Mouse (Mus musculus): ENCODE results near the gene Crb2. TPM values are rescaled to one million over a fixed set of nuclear protein-coding genes. Genes with fewer than 3 reads are reported as not detected.

Gene Crb2
- polyA plus RNA-seq, 1 experiment from 2014 or later: not detected

GRCm38 (mm10) chr2:37802610-37803212 is 26.7 kb downstream of the Crb2 start:
- H3K36me3 ChIP-seq (ENCODE audit: inconsistent target): peaks cover 69% of the 10 kb centered on the region
- H3K4me3 ChIP-seq (ENCODE audit: inconsistent target): no peak overlapping the region
- no peak overlapping the region for H3K27ac ChIP-seq
- H3K79me2 ChIP-seq (ENCODE audit: inconsistent target): no peaks in the 10 kb centered on the region
- whole genome bisulfite sequencing (ENCODE audit: missing documents): 54% methylated on average over 4 of the region's 4 CpGs

- 100% methylated on average over 2 of the region's 2 CpGs for WGBS (ENCODE audit: missing documents)
- no peak overlapping the region for H3K27ac ChIP-seq
- H3K36me3 ChIP-seq (ENCODE audit: inconsistent target): peaks cover 96% of the 10 kb centered on the region
These were observed 35.6 kb downstream of the Crb2 start for GRCm38 (mm10) chr2:37811682-37812081.

GRCm38 (mm10) chr2:37812401-37812800 is 36.4 kb downstream of the Crb2 start:
- Histone ChIP-seq H3K4me3 (ENCODE audit: inconsistent target) (no peak overlapping the region), H3K27ac (no peak overlapping the region), H3K79me2 (ENCODE audit: inconsistent target) (no peaks in the 10 kb centered on the region), H3K36me3 (ENCODE audit: inconsistent target) (peaks cover 96% of the 10 kb centered on the region)
- WGBS (ENCODE audit: missing documents): 97% methylated on average over 5 of the region's 5 CpGs

More at GRCm38 (mm10) chr2:37811682-37812081, 35.6 kb downstream of the Crb2 start:
- H3K4me3 ChIP-seq (ENCODE audit: inconsistent target): no peak overlapping the region
- no peaks in the 10 kb centered on the region for H3K79me2 ChIP-seq (ENCODE audit: inconsistent target)

GRCm38 (mm10) chr2:37814820-37815361 is 38.8 kb downstream of the Crb2 start:
- H3K79me2 ChIP-seq (ENCODE audit: inconsistent target): no peaks in the 10 kb centered on the region
- 90% methylated on average over 8 of the region's 8 CpGs for WGBS (ENCODE audit: missing documents)
- peaks cover 85% of the 10 kb centered on the region for H3K36me3 ChIP-seq (ENCODE audit: inconsistent target)
- no peak overlapping the region for H3K4me3 ChIP-seq (ENCODE audit: inconsistent target)
- H3K27ac ChIP-seq: no peak overlapping the region

GRCm38 (mm10) chr2:37815676-37816075 is 39.6 kb downstream of the Crb2 start:
- H3K27ac ChIP-seq: no peak overlapping the region
- WGBS (ENCODE audit: missing documents): 47% methylated on average over 3 of the region's 3 CpGs
- no peaks in the 10 kb centered on the region for H3K79me2 ChIP-seq (ENCODE audit: inconsistent target)
- H3K4me3 ChIP-seq (ENCODE audit: inconsistent target): no peak overlapping the region
- peaks cover 85% of the 10 kb centered on the region for H3K36me3 ChIP-seq (ENCODE audit: inconsistent target)

GRCm38 (mm10) chr2:37818761-37819525 is 42.9 kb downstream of the Crb2 start:
- 79% methylated on average over 5 of the region's 5 CpGs for WGBS (ENCODE audit: missing documents)
- no peak overlapping the region for H3K27ac ChIP-seq
- peaks cover 88% of the 10 kb centered on the region for H3K36me3 ChIP-seq (ENCODE audit: inconsistent target)
- H3K79me2 ChIP-seq (ENCODE audit: inconsistent target): no peaks in the 10 kb centered on the region
- no peak overlapping the region for H3K4me3 ChIP-seq (ENCODE audit: inconsistent target)

- whole genome bisulfite sequencing (ENCODE audit: missing documents): 88% methylated on average over 4 of the region's 4 CpGs
These were observed 43.6 kb downstream of the Crb2 start for GRCm38 (mm10) chr2:37819526-37820152.

GRCm38 (mm10) chr2:37822122-37822521 is 46.1 kb downstream of the Crb2 start:
- Histone ChIP-seq H3K27ac (no peak overlapping the region), H3K4me3 (ENCODE audit: inconsistent target) (no peak overlapping the region), H3K36me3 (ENCODE audit: inconsistent target) (peaks cover 84% of the 10 kb centered on the region), H3K79me2 (ENCODE audit: inconsistent target) (no peaks in the 10 kb centered on the region)
- WGBS (ENCODE audit: missing documents): 92% methylated on average over 5 of the region's 5 CpGs

More at GRCm38 (mm10) chr2:37819526-37820152, 43.6 kb downstream of the Crb2 start:
- peaks cover 85% of the 10 kb centered on the region for H3K36me3 ChIP-seq (ENCODE audit: inconsistent target)
- H3K27ac ChIP-seq: no peak overlapping the region
- no peaks in the 10 kb centered on the region for H3K79me2 ChIP-seq (ENCODE audit: inconsistent target)
- no peak overlapping the region for H3K4me3 ChIP-seq (ENCODE audit: inconsistent target)

- H3K79me2 ChIP-seq (ENCODE audit: inconsistent target): no peaks in the 10 kb centered on the region
- peaks cover 85% of the 10 kb centered on the region for H3K36me3 ChIP-seq (ENCODE audit: inconsistent target)
- no peak overlapping the region for H3K4me3 ChIP-seq (ENCODE audit: inconsistent target)
- WGBS (ENCODE audit: missing documents): 100% methylated on average over 2 of the region's 2 CpGs
- no peak overlapping the region for H3K27ac ChIP-seq
These were observed 47.8 kb downstream of the Crb2 start for GRCm38 (mm10) chr2:37823826-37824225.

GRCm38 (mm10) chr2:37829758-37830275 is 53.8 kb downstream of the Crb2 start:
- no peak overlapping the region for H3K4me3 ChIP-seq (ENCODE audit: inconsistent target)
- no peaks in the 10 kb centered on the region for H3K79me2 ChIP-seq (ENCODE audit: inconsistent target)
- no peak overlapping the region for H3K27ac ChIP-seq
- WGBS (ENCODE audit: missing documents): 62% methylated on average over 9 of the region's 9 CpGs
- H3K36me3 ChIP-seq (ENCODE audit: inconsistent target): peaks cover 96% of the 10 kb centered on the region

GRCm38 (mm10) chr2:37832253-37832652 is 56.2 kb downstream of the Crb2 start:
- Histone ChIP-seq H3K79me2 (ENCODE audit: inconsistent target) (no peaks in the 10 kb centered on the region), H3K27ac (no peak overlapping the region), H3K4me3 (ENCODE audit: inconsistent target) (no peak overlapping the region), H3K36me3 (ENCODE audit: inconsistent target) (peaks cover 96% of the 10 kb centered on the region)
- WGBS (ENCODE audit: missing documents): 93% methylated on average over 9 of the region's 10 CpGs

GRCm38 (mm10) chr2:37836926-37837325 is 60.9 kb downstream of the Crb2 start:
- H3K4me3 ChIP-seq (ENCODE audit: inconsistent target): no peak overlapping the region
- 91% methylated on average over 3 of the region's 3 CpGs for WGBS (ENCODE audit: missing documents)
- H3K36me3 ChIP-seq (ENCODE audit: inconsistent target): peaks cover 94% of the 10 kb centered on the region
- H3K79me2 ChIP-seq (ENCODE audit: inconsistent target): no peaks in the 10 kb centered on the region
- no peak overlapping the region for H3K27ac ChIP-seq

GRCm38 (mm10) chr2:37837542-37837941 is 61.5 kb downstream of the Crb2 start:
- H3K4me3 ChIP-seq (ENCODE audit: inconsistent target): no peak overlapping the region
- no peaks in the 10 kb centered on the region for H3K79me2 ChIP-seq (ENCODE audit: inconsistent target)
- WGBS (ENCODE audit: missing documents): 91% methylated on average over 3 of the region's 3 CpGs

GRCm38 (mm10) chr2:37838202-37838984 is 62.3 kb downstream of the Crb2 start:
- H3K79me2 ChIP-seq (ENCODE audit: inconsistent target): no peaks in the 10 kb centered on the region
- 92% methylated on average over 7 of the region's 7 CpGs for WGBS (ENCODE audit: missing documents)
- H3K4me3 ChIP-seq (ENCODE audit: inconsistent target): no peak overlapping the region
- H3K36me3 ChIP-seq (ENCODE audit: inconsistent target): peaks cover 89% of the 10 kb centered on the region
- H3K27ac ChIP-seq: no peak overlapping the region

More at GRCm38 (mm10) chr2:37837542-37837941, 61.5 kb downstream of the Crb2 start:
- Histone ChIP-seq H3K36me3 (ENCODE audit: inconsistent target) (peaks cover 96% of the 10 kb centered on the region), H3K27ac (no peak overlapping the region)

All from macrophage (primary cell).